Mouse (Mus musculus) megakaryocyte-erythroid progenitor cell, adult 5 weeks (primary cell): ENCODE results near the gene C2cd5. TPM values are rescaled to one million over a fixed set of nuclear protein-coding genes. Genes with fewer than 3 reads are reported as not detected.

Experiments used
- polyA plus RNA-seq: library from polyadenylated mRNA; stranded (reverse); fragments of >175 nt; gene quantifications from 2 replicates; pipeline ENCODE4 v1.2.3, GENCODE M21; 2012

Gene C2cd5
- polyA plus RNA-seq = 24.1 and 25.0 TPM in 2 replicates

GRCm38 (mm10) chr6:143099681-143100382 is at the start of gene C2cd5:
TSS of gene C2cd5 (minus strand) at chr6:143100141.

GRCm38 (mm10) chr6:142964076-142964530 is 135.8 kb downstream of the C2cd5 start, which contains the start of gene St8sia1:
TSS of gene St8sia1 (minus strand) at chr6:142964452.

Other genes with a start within 250 kb of the C2cd5 start
- 0.06 TPM in 2 replicates for gene St8sia1, start 135.7 kb downstream of the C2cd5 start, polyA plus RNA-seq
- 16.6 and 20.0 TPM in 2 replicates for gene Etnk1, start 67.1 kb upstream of the C2cd5 start, polyA plus RNA-seq